Mouse (Mus musculus): ENCODE measurements around the gene Gm49661. TPM values are rescaled to one million over a fixed set of nuclear protein-coding genes. Genes with fewer than 3 reads are reported as not detected.

Gene Gm49661
- polyA plus RNA-seq, 1 experiment from 2014 or later, result 1.1 TPM

DNA sequence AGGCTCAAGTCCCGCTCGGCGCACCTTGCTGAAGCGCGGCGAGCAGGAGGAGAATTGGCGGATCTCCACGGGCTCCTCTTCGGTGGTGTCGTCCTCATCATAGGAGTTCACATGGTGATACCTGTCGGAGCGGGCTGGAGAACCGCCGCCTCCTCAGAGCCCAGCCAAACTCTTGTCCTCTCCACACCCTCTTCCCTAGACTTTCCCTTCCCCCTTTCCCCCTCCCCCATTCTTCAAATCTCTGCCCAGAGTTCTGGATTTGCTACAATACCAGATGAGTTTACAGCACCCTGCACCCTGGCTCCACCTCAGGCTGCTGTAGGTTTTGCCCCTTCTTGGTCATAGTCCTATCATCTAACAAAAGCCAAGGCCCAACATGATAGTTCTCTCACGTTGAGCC lies 50.6 kb downstream of the Gm49661 start:
- no peak overlapping the region for H3K27ac ChIP-seq (ENCODE audit: low read length)
- H3K4me1 ChIP-seq (ENCODE audit: insufficient read depth, low read depth, low read length), result no peaks in the 10 kb centered on the region
- H3K9me3 ChIP-seq (ENCODE audit: low read length), result no peaks in the 10 kb centered on the region
- TF ChIP-seq CTCF (IDR thresholded peaks at IDR 0.05) (no peak), EP300 (IDR thresholded peaks at IDR 0.05) (no peak)
- H3K36me3 ChIP-seq (ENCODE audit: insufficient read depth, low read length), result no peaks in the 10 kb centered on the region
- no peak for DNase-seq (ENCODE audit: low spot score)
- ATAC-seq, result no peak
- H3K27me3 ChIP-seq (replicated peaks; ENCODE audit: insufficient read depth, low read length), result 0 out of 2 replicates have a peak, but pooled peaks cover 9% of the 10 kb centered on the region
- H3K4me3 ChIP-seq (ENCODE audit: low read depth, low read length), result no peak overlapping the region
- 90% methylated on average over 15 of the region's 15 CpGs for WGBS
- no peak overlapping the region for H3K9ac ChIP-seq (replicated peaks; ENCODE audit: low read depth)
- no peak overlapping the region for H3K4me2 ChIP-seq (replicated peaks; ENCODE audit: low read depth, low read length)

DNA sequence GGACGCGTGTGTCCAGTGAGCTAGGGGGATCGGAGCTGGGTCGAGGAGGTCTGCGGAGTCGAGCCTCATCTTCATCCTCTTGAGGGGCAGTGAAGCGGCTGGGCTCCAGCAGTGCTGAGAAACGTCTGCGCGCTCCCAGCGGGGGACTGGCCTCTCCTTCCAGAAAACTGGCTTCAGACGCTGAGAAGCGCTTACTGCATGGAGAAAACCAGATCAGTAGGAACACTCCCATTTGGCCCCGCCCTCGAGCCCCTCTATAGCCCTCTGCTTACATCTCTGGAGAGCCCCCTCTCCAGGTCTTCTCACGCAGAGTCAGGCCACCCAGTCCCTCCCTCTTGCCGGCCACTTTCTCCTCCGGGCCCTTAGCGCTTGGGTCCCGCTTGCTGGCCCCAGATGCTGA lies 51.5 kb downstream of the Gm49661 start:
- H3K4me1 ChIP-seq (ENCODE audit: insufficient read depth, low read depth, low read length), result no peaks in the 10 kb centered on the region; the same call in 1 of the 2 replicates
- ATAC-seq, result no peak
- no peak overlapping the region for H3K9ac ChIP-seq (replicated peaks; ENCODE audit: low read depth)
- no peak for DNase-seq (ENCODE audit: low spot score)
- no peaks in the 10 kb centered on the region for H3K36me3 ChIP-seq (ENCODE audit: insufficient read depth, low read length)
- H3K27me3 ChIP-seq (replicated peaks; ENCODE audit: insufficient read depth, low read length), result peaks cover 12% of the 10 kb centered on the region; the same call in 1 of the 2 replicates
- H3K4me3 ChIP-seq (ENCODE audit: low read depth, low read length), result no peak overlapping the region
- H3K27ac ChIP-seq (ENCODE audit: low read length), result no peak overlapping the region
- H3K4me2 ChIP-seq (replicated peaks; ENCODE audit: low read depth, low read length), result no peak overlapping the region
- TF ChIP-seq CTCF (IDR thresholded peaks at IDR 0.05), result no peak
- TF ChIP-seq EP300 (IDR thresholded peaks at IDR 0.05), result no peak
- 39% methylated on average over 20 of the region's 20 CpGs for WGBS
- no peaks in the 10 kb centered on the region for H3K9me3 ChIP-seq (ENCODE audit: low read length)

Small RNAs within 50 kb of the gene (microRNA-seq; reads per million reads assigned to microRNA genes)
- not detected for gene Gm24197

Other genes starting within 250 kb of the Gm49661 start
- 2.0 and 2.8 TPM in 2 replicates for gene G430095P16Rik, start 246.4 kb downstream of the Gm49661 start, polyA plus RNA-seq (2015; fragmentation: Nextera tagmentation; extraction: Ambion mirVana)
- 38.8 and 45.1 TPM in 2 replicates for gene Nfix, start 169.1 kb downstream of the Gm49661 start, polyA plus RNA-seq (2015; fragmentation: Nextera tagmentation; extraction: Ambion mirVana)
- gene Dand5, start 146.6 kb downstream of the Gm49661 start, polyA plus RNA-seq (2015; fragmentation: Nextera tagmentation; extraction: Ambion mirVana), result 6.2 and 6.8 TPM in 2 replicates
- gene Gadd45gip1, start 137.9 kb downstream of the Gm49661 start, polyA plus RNA-seq (2015; fragmentation: Nextera tagmentation; extraction: Ambion mirVana), result 24.4 and 24.8 TPM in 2 replicates
- 77.9 and 85.7 TPM in 2 replicates for gene Rad23a, start 128.8 kb downstream of the Gm49661 start, polyA plus RNA-seq (2015; fragmentation: Nextera tagmentation; extraction: Ambion mirVana)
- 318 and 405 TPM in 2 replicates for gene Calr, start 122.5 kb downstream of the Gm49661 start, polyA plus RNA-seq (2015; fragmentation: Nextera tagmentation; extraction: Ambion mirVana)
- 44.0 and 44.6 TPM in 2 replicates for gene Farsa, start 112.4 kb downstream of the Gm49661 start, polyA plus RNA-seq (2015; fragmentation: Nextera tagmentation; extraction: Ambion mirVana)
- gene Syce2, start 97.3 kb downstream of the Gm49661 start, polyA plus RNA-seq (2015; fragmentation: Nextera tagmentation; extraction: Ambion mirVana), result 11.1 and 11.4 TPM in 2 replicates
- 16.2 and 21.1 TPM in 2 replicates for gene Gcdh, start 75.5 kb downstream of the Gm49661 start, polyA plus RNA-seq (2015; fragmentation: Nextera tagmentation; extraction: Ambion mirVana)
- gene Klf1, start 67.5 kb downstream of the Gm49661 start, polyA plus RNA-seq (2015; fragmentation: Nextera tagmentation; extraction: Ambion mirVana), result 0.69 and 1.1 TPM in 2 replicates
- 24.0 and 29.1 TPM in 2 replicates for gene Dnase2a, start 60.9 kb downstream of the Gm49661 start, polyA plus RNA-seq (2015; fragmentation: Nextera tagmentation; extraction: Ambion mirVana)
- gene Mast1, start 32.1 kb downstream of the Gm49661 start, polyA plus RNA-seq (2015; fragmentation: Nextera tagmentation; extraction: Ambion mirVana), result 0.32 and 0.33 TPM in 2 replicates
- gene Rtbdn, start 22.4 kb downstream of the Gm49661 start, polyA plus RNA-seq (2015; fragmentation: Nextera tagmentation; extraction: Ambion mirVana), result not detected in 2 replicates
- gene Prdx2, start 154 bp upstream of the Gm49661 start, polyA plus RNA-seq (2015; fragmentation: Nextera tagmentation; extraction: Ambion mirVana), result 337 and 356 TPM in 2 replicates
- 46.4 and 55.7 TPM in 2 replicates for gene Rnaseh2a, start 334 bp upstream of the Gm49661 start, polyA plus RNA-seq (2015; fragmentation: Nextera tagmentation; extraction: Ambion mirVana)
- 69.0 and 126 TPM in 2 replicates for gene Junb, start 9.3 kb upstream of the Gm49661 start, polyA plus RNA-seq (2015; fragmentation: Nextera tagmentation; extraction: Ambion mirVana)
- 19.2 and 22.3 TPM in 2 replicates for gene Hook2, start 21.2 kb upstream of the Gm49661 start, polyA plus RNA-seq (2015; fragmentation: Nextera tagmentation; extraction: Ambion mirVana)
- not detected in 2 replicates for gene Best2, start 45.1 kb upstream of the Gm49661 start, polyA plus RNA-seq (2015; fragmentation: Nextera tagmentation; extraction: Ambion mirVana)
- gene Asna1, start 55.8 kb upstream of the Gm49661 start, polyA plus RNA-seq (2015; fragmentation: Nextera tagmentation; extraction: Ambion mirVana), result 80.9 and 83.1 TPM in 2 replicates
- gene Trir, start 57.4 kb upstream of the Gm49661 start, polyA plus RNA-seq (2015; fragmentation: Nextera tagmentation; extraction: Ambion mirVana), result 116 and 126 TPM in 2 replicates
- 16.4 and 18.0 TPM in 2 replicates for gene Tnpo2, start 67.5 kb upstream of the Gm49661 start, polyA plus RNA-seq (2015; fragmentation: Nextera tagmentation; extraction: Ambion mirVana)
- gene Fbxw9, start 90.6 kb upstream of the Gm49661 start, polyA plus RNA-seq (2015; fragmentation: Nextera tagmentation; extraction: Ambion mirVana), result 34.8 and 35.6 TPM in 2 replicates
- not detected in 2 replicates for gene Gm5741, start 98.5 kb upstream of the Gm49661 start, polyA plus RNA-seq (2015; fragmentation: Nextera tagmentation; extraction: Ambion mirVana)
- 44.2 and 48.3 TPM in 2 replicates for gene Dhps, start 102.3 kb upstream of the Gm49661 start, polyA plus RNA-seq (2015; fragmentation: Nextera tagmentation; extraction: Ambion mirVana)
- gene Wdr83os, start 111.3 kb upstream of the Gm49661 start, polyA plus RNA-seq (2015; fragmentation: Nextera tagmentation; extraction: Ambion mirVana), result 88.9 and 95.6 TPM in 2 replicates
- gene Wdr83, start 111.9 kb upstream of the Gm49661 start, polyA plus RNA-seq (2015; fragmentation: Nextera tagmentation; extraction: Ambion mirVana), result 26.7 and 27.0 TPM in 2 replicates
- gene Man2b1, start 113.8 kb upstream of the Gm49661 start, polyA plus RNA-seq (2015; fragmentation: Nextera tagmentation; extraction: Ambion mirVana), result 38.4 and 40.6 TPM in 2 replicates
- 1.5 and 1.6 TPM in 2 replicates for gene Zfp791, start 153.7 kb upstream of the Gm49661 start, polyA plus RNA-seq (2015; fragmentation: Nextera tagmentation; extraction: Ambion mirVana)
- gene Cks1brt, start 182.5 kb upstream of the Gm49661 start, polyA plus RNA-seq (2015; fragmentation: Nextera tagmentation; extraction: Ambion mirVana), result not detected in 2 replicates